Mouse (Mus musculus): ENCODE results near the gene Atp5b.
A peak's percentile ranks its signal among the peaks of the same experiment; 100 is the strongest.
"Not testable (repeated sequence)": the region's sequence is repeated elsewhere in the genome, so short reads cannot be mapped to it uniquely, and the experiment has no call there.

The Atp5b gene

DNA sequence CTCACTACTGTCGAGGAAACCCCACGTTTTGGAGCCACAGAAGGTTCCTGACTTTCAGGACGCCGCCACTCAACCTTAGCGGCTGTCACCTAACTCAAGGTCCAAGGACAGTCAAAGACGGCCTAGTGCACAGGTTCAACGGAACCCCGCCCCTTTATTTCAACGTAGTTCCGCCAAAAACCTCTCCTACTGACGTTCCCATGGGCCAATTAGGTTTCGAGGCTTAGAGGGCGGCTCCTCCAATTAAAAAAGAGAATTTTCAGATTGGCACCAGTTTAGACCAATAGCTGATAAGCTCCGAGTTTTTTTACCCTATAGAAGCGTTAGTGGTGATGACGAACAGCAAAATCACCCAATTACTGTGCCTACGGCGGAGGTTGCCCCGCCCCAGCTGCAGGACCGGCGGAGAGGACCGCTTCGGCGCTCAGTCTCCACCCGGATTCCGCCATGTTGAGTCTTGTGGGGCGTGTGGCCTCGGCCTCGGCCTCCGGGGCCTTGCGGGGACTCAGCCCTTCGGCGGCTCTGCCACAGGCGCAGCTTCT lies at the start of gene Atp5b:
Gene Atp5b, plus strand, starts transcription at position 394 of the 542 bp plus-strand sequence.
- DNase-seq (ENCODE audit: low spot score): peak; percentile 96

DNA sequence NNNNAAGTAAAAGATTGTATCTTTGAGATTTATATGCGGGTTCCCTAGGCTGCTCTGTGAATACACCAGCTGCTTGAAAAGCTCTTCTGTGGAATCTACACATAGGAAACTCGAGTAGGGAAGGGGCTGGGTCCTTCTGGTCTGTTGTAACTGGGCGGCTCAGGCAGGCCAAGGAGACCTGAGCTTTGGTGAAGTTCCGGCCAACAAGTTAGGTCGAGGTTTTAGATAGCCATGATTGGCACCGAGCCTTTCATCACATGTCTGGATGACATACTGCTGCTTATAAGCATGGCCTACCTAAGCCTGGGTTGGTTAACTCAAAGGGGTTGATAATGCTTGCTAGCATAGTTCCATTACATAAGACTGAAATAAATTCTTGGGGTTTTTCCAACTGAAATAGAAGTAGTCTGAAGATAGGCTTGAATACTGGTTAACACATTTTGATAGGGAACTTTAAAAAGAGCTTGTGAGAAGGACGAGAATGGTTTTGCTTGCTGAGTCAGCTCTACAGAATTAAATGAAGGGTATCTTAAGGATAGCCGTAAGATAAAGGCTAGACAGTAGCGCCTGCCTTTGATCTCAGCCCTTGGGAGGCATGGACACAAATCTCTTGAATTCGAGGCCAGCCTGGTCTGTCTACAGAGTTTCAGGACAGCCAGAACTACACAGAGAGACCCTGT lies 46.2 kb upstream of the Atp5b start:
- peak; percentile 60 for DNase-seq (ENCODE audit: low spot score)

DNA sequence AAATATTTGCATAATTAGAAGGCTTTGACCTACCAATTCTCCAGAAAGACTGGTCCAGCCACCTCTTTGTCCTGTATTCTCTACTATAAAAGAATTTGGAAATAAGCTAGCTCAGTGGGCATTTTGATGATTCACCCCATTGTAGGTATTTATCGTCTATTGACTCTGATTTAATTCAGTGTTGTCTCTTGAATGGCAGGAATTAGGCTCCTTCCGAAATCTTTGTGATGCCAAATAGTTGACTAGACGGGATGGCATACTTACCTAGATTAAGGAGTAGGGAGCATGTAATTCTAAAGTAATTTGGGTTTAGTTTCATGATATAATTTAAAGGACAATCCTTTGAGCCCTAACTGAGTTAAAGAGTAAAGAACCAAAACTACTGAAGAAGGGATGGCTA lies 45.2 kb upstream of the Atp5b start:
- no peak for DNase-seq (ENCODE audit: low spot score)

DNA sequence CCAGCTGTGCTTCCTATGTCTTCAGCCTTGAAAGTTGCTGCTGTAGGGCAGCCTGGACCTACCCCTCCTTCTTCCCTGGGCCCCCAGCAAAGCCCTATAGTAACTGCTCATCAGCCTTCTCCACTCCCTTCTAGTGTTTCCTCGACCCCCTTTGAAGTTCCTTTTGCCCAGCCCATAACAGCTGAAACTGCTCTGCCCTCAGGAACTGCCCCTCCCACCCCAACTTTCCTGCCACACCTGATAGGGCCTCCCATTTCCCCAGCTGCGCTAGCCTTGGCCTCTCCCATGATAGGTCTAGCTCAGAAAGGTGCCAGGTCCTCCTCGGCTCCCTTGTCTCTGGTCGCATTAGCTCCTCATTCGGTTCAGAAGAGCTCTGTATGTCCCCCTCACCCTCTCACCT lies 43.9 kb upstream of the Atp5b start:
- no peak for DNase-seq (ENCODE audit: low spot score)

DNA sequence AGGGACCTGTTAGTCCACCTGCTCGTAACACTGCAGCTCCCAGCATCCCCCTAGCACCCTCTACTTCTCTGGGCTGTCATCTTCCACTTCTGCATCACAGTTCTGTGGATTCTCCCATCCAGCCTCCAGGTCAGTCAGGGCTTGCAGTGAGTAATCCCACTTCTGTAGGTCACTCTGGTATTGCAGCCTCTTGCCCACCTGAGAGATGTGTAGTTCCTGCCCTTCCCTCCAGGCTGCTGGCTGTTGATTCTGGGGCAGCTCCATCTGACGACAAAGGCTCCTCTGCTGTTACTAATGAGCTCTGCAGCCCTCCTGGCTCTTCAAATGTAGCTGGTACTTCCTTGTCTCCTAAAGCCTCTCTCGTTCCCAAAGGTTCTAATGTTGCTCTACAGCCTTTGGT lies 43.2 kb upstream of the Atp5b start:
- no peak for DNase-seq (ENCODE audit: low spot score)

DNA sequence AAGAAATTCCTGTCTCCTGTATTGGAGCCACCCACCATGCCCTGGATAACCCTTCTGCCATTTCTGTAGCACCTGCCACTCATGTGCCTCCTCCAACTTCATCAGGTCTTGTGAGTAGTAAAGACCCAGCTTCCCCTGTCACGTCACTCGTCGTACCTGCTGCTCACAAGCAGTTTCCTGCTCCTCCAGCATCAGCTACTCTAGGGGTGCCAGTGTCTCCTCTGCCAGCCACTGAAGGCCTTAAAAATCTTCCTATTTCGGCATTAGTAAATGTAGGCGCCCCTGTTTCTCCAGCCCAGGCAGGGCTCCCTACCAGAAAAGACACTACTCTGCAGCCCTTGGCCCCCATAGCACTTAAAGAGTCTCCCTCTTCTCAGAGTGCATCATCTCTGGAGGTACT lies 42.8 kb upstream of the Atp5b start:
- DNase-seq (ENCODE audit: low spot score): no peak

DNA sequence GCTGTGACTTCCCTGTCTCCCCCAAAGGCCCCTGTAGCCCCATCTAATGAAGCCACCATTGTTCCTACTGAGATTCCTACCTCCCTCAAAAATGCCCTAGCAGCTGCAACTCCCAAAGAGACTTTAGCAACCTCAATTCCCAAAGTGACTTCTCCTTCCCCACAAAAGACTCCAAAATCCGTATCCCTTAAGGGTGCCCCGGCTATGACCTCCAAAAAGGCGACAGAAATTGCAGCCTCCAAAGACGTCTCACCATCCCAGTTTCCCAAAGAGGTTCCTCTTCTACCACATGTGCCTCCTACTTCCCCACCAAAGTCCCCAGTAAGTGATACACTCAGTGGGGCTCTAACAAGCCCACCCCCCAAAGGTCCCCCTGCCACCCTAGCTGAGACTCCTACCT lies 41.4 kb upstream of the Atp5b start:
- no peak for DNase-seq (ENCODE audit: low spot score)

DNA sequence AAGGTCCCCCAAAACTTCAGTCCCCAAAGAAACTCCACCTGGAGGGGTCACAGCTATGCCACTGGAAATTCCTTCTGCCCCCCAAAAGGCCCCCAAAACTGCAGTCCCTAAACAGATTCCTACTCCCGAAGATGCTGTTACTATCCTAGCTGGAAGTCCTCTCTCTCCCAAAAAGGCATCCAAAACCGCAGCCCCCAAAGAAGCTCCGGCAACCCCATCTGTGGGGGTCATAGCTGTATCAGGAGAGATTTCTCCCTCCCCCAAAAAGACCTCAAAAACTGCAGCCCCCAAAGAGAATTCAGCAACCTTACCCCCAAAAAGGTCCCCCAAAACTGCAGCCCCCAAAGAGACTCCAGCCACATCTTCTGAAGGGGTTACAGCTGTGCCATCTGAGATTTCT lies 40.6 kb upstream of the Atp5b start:
- no peak for DNase-seq (ENCODE audit: low spot score)

DNA sequence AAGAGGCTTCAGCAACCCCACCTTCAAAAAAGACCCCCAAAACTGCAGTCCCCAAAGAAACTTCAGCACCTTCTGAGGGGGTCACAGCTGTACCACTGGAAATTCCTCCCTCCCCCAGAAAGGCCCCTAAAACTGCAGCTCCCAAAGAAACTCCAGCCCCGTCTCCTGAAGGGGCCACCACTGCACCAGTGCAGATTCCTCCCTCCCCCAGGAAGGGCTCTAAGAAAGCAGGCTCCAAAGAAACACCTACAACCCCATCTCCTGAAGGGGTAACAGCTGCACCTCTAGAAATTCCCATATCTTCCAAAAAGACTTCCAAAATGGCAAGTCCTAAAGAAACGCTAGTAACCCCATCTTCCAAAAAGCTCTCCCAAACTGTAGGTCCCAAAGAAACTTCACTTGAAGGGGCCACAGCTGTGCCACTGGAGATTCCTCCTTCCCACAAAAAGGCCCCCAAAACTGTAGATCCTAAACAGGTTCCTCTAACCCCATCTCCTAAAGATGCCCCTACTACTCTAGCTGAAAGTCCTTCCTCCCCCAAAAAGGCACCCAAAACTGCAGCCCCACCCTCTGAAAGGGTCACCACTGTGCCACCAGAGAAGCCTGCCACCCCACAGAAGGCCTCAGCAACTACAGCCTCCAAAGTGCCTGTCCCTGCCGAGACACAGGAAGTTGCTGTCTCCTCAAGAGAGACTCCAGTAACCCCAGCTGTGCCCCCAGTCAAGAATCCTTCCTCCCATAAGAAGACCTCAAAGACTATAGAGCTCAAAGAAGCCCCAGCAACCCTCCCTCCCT lies 39.8 kb upstream of the Atp5b start:
- DNase-seq (ENCODE audit: low spot score): no peak

DNA sequence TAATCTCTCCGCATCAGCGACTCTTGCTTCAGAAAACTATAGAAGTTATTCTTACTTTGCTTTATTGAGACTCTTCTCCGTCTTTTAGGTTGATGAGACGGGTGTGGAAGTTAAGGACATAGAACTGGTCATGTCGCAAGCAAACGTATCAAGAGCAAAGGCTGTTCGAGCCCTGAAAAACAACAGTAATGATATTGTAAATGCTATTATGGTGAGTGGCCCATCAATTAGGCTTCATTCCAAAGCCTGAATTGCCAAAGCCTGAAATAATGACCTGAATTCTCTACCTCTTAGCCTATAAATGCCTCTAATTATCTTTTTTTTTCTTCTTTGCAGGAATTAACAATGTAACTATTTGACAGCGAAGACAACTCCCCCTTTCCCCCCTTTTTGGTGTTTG lies 34.9 kb upstream of the Atp5b start:
- DNase-seq (ENCODE audit: low spot score): no peak

DNA sequence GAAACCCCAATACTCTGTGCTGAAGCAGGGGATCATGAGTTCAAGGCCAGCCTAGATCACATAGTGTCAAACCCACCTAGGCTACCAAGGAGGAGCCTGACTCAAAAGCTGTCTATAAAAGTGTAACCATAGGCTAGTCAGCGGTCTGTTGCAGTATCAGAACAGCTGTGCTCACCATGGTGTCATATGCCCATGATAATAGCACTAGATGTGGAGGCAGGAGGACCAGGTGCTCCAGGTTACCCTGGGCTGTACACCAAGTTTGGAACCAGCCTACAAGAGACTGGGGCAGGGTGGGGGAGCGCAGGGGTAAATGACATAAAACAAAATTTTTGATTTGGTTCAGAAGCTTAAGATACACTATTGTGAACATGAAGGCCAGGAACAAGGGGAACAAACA lies 33.3 kb upstream of the Atp5b start:
- DNase-seq (ENCODE audit: low spot score): no peak

DNA sequence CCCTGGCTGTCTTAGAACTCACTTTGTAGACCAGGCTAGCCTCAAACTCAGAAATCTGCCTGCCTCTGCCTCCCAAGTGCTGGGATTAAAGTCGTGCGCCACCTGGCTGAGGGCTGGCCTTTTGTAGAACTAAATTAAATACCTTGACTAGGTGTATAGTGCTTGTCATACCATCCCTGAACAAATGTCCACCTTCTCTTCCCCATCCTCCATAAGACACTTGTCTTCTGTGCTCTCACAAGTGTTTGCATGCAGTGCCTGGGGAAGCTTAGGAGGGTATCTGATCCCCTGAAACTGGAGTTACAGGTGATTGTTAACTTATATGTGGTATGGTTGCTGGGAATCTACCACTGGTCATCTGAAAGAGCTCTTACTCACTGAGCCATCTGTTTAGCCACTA lies 32.7 kb upstream of the Atp5b start:
- DNase-seq (ENCODE audit: low spot score): no peak

DNA sequence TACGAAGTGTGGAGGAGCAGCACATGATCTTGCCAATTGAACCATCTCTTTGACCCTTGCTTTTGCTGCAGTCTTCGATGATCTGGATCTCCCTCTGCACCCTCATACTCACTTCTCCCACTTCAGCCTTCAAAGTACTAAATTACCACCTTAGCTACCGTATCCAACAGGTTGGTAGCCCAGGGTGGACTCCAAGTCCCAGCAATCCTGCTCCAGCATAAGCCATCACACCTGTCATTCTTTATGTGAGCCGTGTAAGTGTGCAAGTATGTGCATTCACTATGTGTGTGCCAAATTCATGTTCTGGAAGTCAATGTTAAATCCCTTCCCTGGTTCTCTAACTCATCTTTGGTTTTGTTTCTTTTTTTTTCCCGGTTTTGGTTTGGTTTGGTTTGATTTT lies 31.5 kb upstream of the Atp5b start:
- DNase-seq (ENCODE audit: low spot score): no peak

DNA sequence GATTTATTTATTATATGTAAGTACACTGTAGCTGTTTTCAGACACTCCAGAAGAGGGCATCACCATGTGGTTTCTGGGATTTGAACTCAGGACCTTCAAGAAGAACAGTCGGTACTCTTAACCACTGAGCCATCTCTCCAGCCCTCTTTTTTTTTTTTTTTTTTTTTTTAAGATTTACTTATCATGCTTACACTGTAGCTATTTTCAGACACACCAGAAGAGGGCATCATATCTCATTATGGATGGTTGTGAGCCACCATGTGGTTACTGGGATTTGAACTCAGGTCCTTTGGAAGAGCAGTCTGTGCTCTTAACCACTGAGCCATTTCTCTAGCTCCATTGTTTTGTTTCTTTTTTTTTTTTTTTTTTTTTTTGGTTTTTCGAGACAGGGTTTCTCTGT lies 30.9 kb upstream of the Atp5b start:
- DNase-seq (ENCODE audit: low spot score): not testable (repeated sequence)

DNA sequence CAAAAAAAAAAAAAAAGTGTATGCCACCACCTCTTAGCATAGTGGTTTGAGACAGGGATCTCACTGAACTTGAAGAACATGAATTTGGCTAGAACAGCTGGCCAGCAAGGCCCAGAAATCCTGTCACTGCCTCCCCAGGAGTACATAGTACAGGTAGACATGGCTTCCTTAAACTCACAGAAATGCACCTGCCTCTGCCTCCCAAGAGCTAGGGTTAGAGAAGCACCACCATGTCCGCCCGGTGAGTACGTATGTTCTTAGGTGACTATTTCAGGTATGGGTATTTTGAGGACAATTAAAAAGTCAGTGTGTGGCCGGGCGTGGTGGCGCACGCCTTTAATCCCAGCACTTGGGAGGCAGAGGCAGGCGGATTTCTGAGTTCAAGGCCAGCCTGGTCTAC lies 30.1 kb upstream of the Atp5b start:
- no peak for DNase-seq (ENCODE audit: low spot score)

DNA sequence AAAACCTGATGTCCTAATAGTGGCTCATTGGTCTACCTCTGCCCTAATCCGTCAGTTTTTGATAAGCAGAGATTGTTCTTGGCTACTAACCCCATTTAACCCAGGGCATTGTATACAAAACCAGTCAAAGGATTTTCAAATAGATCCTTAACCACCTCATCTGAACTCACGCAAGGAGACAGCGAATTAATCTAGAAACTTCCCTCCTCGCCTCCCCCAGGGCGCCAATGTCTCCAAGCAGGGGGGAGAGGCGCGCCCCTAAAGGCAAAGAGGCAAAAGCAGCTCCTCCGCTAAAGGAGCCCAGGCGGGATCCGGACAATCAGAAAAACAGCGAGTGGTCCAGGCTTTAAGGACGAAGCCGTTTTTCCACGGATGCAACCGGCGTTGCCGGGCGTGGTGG lies 24.9 kb upstream of the Atp5b start:
- DNase-seq (ENCODE audit: low spot score): no peak

DNA sequence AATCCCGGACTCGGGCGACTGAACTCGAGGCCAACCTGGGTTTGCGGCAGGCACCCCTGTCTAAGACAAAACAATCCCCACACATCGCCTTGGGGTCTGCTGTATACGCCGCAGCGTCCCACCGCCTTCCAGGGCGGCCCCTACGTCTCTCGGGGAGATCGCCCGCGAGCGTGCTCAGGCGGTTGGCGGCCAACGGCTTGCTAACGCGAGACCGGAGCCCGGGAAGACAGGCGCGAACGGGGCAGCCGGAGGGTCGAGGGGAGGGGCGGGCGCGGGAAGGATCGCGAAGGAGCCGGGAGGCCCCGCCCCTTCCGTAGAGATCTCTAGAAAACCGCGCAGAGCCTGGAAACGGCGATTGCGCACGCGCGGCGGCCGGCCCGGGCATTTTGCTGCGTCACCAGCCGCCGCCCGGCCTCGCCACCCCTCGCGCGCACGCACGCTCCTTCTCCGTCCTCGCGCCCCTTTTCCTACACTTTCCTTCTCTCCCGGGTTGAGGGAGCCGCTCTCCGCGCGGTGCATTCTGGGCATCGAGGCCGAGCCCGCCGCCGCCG lies 24.4 kb upstream of the Atp5b start, which contains the start of gene Ptges3:
Gene Ptges3, plus strand, starts transcription at position 354 of the 551 bp plus-strand sequence.
- DNase-seq (ENCODE audit: low spot score): peak; percentile 99

DNA sequence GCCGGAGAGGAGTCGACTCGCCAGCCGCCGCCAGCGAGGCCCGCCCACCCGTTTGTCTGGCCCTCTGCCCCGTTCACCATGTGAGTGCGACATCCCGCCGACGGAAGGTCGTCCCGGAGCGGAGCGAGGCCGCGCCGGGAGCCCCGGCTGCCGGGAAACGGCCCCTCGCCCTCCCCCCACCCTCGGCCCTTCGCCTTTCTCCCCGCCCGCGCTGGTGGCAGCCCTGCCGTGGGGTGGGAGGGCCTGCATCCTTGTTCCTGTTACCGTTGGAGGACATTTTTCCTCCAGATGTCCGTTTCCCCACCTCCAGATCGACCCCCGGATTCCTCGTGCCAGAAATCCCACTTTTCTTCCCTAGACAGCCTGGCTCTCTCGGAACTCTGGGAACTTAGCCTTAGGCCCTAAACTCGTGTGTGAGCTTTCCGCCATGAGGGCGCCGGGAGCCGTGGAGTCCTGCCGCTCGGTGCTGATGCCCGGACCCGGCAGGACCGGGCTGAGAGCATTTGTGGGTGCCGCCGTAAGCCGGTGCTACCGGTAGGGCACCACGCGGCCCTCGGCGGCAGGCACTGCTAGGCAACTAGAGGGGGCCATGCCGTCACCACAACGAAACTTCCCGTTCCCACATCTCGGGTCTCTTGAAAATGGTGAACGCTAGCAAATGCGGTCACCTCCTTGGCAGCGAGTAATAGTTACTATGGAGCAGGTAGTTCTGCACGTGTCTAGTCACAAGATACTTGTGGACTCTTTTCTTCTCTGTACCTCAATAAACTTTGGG lies 23.7 kb upstream of the Atp5b start:
- DNase-seq (ENCODE audit: low spot score): peak; percentile 69

DNA sequence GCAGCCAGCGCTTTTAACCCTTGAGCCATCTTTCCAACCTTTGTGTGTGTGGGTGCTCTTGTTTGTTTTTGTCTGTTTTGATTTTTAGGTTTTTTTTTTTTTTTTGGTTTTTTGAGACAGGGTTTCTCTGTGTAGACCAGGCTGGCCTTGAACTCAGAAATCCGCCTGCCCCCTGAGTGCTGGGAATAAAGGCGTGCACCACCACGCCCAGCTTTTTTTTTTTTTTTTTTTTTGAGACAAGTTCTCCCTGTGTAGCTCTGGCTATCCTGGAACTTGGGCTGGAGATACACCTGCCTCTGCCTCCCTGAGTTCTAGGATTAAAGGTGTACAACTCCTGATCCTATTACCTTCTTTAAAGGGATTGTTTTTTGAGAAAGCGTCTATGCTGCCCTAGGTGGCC lies 22.0 kb upstream of the Atp5b start:
- DNase-seq (ENCODE audit: low spot score): no peak

DNA sequence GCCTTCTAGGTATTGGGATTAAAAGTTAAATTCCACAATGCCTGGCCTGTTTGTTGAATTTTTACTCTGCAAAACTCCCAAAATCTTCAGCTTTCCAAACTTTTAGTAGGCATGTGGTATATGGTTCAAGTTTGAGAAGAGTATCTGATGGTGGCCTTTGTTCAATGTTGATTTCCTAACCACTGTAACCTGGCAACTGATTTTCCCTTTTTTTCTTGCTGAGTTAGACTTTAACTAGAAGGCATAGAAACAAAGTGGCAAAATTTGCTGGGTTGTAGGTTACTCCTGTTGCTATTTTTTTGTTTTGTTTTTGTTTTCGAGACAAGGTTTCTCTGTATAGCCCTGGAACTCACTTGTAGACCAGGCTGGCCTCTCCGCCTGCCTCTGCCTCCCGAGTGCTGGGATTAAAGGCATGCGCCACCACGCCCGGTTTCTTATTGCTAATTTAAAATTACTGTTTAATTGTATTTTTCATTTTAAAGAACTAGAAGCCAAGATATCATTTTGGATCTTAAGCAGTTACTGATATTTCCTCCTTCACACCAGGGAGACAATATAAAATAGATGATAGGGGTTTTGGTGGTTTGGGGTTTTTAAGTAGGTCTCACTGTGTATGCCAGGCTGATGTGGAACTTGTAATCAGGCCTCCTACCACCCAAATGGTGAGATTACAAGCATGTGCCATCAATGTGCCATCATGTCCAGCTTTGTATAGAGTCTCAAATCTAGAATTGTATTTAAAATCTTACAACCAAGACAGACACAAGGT lies 20.7 kb upstream of the Atp5b start:
- DNase-seq (ENCODE audit: low spot score): no peak

DNA sequence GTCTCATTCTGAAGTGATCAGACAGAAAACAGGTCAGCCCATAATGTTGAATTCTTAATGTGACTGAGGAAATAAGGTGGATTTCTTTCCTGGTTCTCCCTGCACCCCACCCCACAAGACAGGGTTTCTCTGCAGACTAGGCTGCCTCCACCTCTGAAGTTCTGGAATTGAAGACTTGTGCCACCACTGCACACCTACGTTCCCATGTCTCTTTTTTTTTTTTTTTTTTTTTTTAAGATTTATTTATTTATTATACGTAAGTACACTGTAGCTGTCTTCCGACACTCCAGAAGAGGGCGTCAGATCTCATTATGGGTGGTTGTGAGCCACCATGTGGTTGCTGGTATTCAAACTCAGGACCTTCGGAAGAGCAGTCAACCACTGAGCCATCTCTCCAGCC lies 17.0 kb upstream of the Atp5b start:
- no peak for DNase-seq (ENCODE audit: low spot score)

DNA sequence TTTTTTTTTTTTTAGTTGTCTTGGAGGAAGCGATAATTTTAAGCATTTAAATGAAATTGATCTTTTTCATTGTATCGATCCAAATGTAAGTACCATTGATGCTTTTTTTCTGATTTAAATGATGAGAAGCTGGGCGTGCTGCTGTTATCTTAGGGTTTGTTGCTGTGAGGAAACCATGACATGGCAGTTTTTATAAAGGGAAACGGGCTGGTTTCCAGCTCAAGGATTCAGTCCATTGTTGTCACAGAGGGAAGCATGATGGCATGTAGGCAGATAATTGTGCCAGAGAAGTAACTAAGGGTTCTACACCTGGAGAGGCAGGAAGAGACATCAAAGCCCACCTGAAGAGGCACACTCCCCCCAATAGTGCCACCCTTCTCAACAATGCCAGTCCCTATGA lies 13.9 kb upstream of the Atp5b start:
- no peak for DNase-seq (ENCODE audit: low spot score)
